Mouse (Mus musculus): ENCODE measurements around the gene Etaa1. TPM values are rescaled to one million over a fixed set of nuclear protein-coding genes. Genes with fewer than 3 reads are reported as not detected.
"Not testable (repeated sequence)": the region's sequence is repeated elsewhere in the genome, so short reads cannot be mapped to it uniquely, and the experiment has no call there.

The Etaa1 gene
- 1 to 10 TPM; 2.8 to 3.4 TPM for total RNA-seq (2021)
- long read RNA-seq, experiment 1, full-length matches to known transcripts: 2 of 2 reads
- long read RNA-seq, experiment 1, partial matches to known transcripts: 0 of 2 reads
- long read RNA-seq, experiment 1, other reads (novel, unspliced or antisense): 0 of 2 reads
- long read RNA-seq, experiment 2, full-length matches to known transcripts: 7 of 8 reads
- long read RNA-seq, experiment 2, partial matches to known transcripts: 1 of 8 reads
- long read RNA-seq, experiment 2, other reads (novel, unspliced or antisense): 0 of 8 reads

DNA sequence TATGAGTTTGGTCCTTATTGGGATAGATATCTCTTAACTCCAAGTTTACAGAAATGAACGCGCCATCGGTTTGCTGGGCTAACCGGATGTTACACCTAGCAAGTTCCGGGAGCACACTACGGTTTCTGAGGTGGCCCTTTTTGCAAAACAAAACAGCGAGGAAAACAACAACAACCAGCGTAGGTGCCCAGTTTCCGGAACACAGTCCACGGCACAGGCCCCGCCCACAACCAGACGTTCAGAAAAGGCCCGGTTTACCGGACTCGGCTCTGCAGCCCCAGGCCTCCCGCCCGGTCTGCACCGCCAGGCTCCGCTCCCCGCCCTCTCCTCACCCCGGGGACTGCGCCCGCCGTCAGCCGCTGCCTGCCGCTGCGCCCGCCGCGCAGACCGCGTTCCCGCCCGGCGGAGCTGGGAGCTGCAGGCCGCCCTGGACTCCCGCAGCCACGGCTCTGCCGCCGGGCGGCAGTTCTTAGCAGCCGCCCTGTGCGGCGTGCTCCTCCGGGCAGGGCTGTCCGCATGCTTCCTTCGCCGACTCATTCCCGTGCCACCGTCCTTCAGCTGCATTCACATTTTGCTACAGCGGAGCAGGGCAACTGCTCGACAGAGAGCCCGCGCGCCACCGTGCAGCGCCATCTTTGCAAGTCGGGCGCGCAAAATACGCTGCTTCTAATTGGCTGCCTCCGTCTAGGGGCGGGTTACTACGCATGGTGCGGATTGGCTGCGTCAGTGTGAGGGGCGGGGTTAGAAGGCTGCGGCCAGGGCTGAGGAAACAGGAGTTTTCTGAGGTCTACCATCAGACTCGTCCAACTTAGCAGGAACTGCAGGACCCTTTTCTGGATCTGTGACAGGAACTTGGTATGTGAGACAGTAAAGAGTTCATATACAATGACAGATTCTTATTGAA is at the start of gene Etaa1:
TSS of gene Etaa1 (minus strand) at position 645 of the 904 bp plus-strand sequence.
- DNase-seq: peak; percentile 92 to 95
- intact Hi-C loops (cut with DNase I): no loop called here

DNA sequence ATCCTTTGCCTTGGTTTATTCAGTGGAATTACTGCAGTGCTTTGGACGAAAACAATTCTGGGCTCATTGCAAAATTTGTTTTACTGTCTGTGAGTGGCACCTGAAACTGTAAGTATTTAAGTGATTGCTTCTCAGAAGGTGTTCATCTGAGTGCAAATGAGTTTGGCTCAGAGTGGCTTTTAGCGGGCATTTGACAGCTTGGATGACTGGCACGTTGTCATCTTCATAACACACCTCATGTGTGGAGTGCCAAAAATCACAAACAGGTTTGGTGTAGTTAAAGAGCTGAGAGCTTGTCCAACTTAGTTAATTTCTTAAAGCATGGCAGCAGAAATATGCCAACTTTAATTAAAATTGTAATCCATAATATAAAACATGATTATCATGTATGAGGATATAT is 40.5 kb upstream of the Etaa1 start:
- no peak for DNase-seq
- intact Hi-C loops (cut with DNase I): no loop called here

DNA sequence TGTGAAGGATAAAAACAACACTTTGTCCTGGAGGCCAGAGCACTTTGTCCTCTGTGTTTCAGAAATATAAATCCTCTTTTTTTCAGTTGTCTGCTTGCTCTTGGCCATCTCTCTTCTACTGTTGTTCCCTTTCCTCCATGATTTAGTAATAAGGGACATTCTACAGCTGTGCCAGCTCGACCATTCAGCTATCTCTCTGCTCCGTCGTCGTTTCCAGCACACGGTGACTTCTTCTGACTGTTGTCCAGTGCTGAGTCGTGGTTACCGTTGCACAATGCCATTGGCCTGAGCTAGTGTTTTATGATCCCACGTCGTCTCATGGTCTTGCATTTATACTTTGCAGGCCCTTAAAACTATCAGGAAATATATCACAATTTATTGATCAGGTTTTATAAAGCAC is 38.6 kb upstream of the Etaa1 start:
- intact Hi-C loops (cut with DNase I): no loop called here
- no peak for DNase-seq

DNA sequence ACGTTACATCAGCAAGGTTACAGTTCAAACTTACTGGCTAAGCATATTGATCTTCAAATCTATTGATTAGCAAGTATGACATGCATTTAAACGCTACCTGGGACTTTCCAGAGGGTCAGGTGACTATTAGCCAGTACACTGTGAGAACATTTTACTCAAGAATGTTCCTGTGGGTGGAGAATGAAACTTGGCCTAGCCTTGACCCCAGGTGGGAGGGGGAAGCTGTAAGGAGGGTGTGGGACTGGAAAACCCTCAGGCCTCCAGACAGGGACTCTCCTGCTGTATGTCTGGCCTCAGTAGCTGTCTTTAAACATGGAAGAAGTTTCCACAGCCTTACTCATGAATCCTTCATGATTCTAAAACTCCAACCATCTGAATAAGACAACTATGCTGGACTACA is 29.7 kb upstream of the Etaa1 start:
- intact Hi-C loops (cut with DNase I): no loop called here
- DNase-seq: no peak

DNA sequence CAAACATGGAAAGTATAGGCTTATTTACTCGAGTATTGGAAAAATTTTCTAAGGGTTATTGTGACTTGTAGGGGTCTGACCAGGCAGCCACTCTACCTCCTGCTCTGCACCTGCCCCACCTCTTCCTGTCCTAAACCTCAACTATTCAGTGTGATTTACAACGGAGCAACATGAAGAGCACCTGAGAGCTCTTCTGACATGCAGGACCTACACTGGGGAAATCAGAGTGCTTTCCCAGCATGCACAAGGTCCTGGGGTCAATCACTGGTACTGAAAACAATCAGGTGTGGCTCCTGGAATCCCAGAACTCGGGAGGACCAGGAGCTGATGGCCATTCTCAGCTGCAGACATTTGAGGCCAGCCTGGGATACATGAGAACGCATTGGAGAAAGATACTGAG is 27.6 kb upstream of the Etaa1 start:
- no peak for DNase-seq
- intact Hi-C loops (cut with DNase I): no loop called here

DNA sequence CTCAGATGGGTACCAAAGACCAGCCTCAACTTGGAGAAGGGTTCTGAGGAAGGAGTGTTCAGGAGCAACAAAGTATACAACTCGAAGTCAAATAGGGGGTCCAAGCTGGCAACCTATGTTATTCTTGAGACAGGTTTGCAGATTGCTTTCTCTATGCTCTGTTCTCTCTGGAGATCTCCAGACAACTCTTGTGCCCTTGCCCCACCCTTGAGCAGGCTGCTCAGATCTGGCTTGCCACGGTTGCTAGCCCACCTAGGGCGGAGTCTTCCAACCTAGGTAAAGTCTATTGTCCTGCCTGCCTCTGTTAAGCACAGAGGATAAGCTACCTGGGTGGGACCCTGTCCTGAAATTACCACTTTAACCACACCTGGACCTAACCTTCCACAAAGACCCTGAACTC is 21.9 kb upstream of the Etaa1 start:
- no peak for DNase-seq
- intact Hi-C loops (cut with DNase I): no loop called here

DNA sequence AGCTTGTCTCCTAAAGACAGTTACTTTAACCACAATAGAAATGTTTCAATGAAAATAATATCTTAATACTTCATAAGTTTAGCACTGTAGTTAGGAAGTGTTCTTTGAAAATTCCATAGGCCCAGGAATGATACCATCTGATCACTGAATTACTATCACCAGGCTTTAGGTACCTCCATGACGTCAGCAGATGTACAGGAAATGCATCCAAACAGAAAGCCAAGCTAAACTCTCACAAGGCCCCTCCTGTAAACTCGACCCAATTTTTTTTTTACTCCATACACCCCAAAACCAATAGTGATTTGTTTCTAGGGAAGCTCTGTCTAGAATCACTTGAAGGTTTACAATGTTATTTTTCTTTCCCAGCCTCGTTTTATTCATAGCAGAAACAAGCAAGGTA is 884 bp downstream of the Etaa1 start:
- intact Hi-C loops (cut with DNase I): no loop called here
- no peak for DNase-seq

DNA sequence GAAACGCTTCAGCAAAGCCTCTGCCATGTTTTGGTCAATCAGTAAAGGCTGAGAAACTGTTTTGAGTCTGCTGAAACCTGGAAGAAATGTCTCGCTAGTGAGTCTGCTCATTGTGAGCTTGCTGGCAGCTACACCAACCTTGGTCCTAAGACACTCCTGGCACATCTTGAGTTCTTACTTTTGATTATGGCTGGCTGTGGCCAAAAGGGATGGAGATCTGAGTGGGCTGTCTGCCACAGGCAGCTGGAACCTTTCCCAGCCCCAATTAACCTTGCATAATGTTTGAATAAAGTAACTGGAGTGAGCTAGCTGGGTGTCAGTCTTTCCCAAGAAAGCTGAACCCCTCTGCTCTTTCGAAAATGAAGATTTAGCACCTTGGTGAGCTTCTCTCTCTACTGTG is 2.3 kb downstream of the Etaa1 start:
- DNase-seq: no peak
- intact Hi-C loops (cut with DNase I): no loop called here

DNA sequence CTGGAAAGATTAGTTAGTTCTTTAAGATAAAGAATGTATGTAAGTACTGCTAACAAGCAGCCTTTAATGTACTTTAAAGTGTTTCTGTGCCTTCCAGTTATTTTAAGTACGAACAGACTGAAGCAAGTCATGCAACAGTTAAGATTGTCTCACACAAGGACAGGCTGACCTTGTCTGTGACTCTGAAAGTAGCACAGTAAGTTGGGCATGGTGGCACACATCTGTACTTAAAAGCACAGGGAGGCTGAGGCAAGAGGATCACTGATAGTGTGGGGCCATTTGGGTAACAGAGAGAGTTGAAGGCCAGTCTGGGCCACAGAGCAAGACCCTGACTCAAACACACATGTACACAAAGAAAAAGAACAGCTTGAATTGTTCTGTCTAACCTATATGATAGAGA is 14.5 kb downstream of the Etaa1 start:
- intact Hi-C loops (cut with DNase I): no loop called here
- DNase-seq: no peak

DNA sequence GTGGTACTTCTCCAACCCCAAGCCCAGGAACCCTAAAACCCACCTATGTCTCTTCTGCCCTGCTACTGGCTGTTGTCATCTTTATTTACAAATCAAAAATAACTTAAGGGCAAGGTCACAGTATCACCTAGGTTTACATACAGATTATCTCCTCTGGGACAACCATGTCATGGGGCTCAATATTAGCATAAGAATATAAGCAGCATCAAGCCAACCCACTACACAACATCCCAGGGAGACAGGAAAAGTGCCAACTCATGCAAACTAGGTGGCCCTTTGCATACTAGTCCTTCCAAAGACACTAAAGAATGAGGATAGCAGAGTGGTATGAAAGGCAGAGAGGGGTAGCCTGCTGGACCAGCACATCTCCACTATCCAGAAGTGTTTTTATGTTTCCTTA is 15.7 kb downstream of the Etaa1 start:
- intact Hi-C loops (cut with DNase I): no loop called here
- DNase-seq: no peak

DNA sequence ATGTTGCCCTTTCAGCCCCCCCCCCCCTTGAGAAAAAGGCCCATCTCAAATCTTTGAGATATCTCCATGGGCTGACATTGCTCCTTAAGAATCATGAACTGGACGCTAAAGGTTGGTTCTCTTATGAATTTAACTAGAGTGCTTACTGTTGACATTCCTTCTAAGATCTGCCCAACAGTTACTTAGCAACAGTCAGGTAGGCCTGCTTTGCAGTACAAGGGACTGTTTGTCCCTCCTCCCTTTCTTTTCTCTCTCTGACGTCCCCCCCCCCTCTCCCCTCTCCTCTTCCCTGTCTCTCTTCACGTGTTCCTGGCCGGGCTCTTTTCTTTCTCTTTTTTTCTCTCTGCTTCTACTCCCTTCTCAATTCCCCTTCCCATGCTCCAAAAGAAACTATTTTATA is 35.8 kb downstream of the Etaa1 start:
- intact Hi-C loops (cut with DNase I): no loop called here
- DNase-seq: no peak

DNA sequence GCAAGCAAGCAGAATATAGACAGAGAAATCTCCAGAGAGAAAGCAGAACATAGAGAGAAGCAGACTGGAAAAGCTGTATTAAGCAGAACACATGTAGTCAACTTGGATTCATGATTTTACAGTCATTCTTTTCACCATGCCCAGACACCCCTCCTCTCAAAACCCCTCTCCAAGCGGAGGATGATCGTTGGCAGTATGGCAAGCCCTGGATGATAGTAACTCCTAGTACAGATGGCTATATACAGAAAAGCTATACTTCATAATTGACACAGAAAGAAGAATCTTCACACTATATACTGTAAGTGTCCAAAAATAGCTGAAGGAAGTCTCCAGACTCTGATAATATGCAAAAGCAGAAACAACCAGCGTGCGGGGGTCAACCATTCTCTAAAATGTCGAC is 36.6 kb downstream of the Etaa1 start:
- no peak for DNase-seq

DNA sequence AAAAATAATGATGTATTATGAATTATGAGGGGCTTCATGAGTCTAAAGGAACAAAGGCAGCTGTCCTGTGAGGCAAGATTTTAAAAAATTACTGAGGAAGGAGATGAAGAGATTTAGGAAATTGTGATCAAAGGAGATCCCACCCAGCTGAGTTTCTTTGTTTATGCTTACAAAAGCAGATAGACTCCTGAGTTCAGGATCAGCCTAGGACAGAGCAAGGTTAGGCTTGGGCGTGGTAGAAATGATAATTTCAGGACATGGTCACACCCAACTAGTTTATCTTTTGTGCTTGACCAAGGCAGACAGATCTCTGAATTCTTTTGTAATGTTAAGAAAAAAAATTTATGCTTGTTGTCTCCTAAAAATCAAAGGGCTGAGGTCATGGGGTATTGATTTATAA is 37.2 kb downstream of the Etaa1 start:
- intact Hi-C loops (cut with DNase I): no loop called here
- DNase-seq: no peak

More for the DNA sequence above, 36.6 kb downstream of the Etaa1 start:
- intact Hi-C loops (cut with DNase I): no loop called here

DNA sequence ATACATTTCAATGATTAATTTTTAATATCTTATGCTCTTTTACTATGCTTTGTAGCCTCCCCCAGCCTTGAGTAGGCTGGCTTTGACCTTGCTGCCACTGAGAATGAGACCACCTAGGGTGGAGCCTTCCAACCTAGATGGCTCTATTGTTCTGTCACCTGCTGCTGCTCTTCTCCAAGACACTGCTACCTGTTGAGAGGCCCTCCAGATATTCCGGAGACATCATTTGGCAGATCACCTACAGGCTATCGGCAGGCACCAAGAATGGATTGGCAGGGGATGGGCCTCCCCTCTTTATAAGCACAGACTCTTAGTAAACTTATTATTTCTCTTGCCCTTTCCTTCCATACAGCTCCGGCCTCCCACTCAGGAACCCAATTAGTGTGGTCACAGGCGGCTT is 52.7 kb downstream of the Etaa1 start:
- DNase-seq; intact Hi-C loops (cut with DNase I): not testable (repeated sequence)
